Mouse (Mus musculus): ENCODE data around the gene Ptprd. TPM values are rescaled to one million over a fixed set of nuclear protein-coding genes. Genes with fewer than 3 reads are reported as not detected.

The Ptprd gene
- polyA plus RNA-seq, 1 experiment = 104 TPM

DNA sequence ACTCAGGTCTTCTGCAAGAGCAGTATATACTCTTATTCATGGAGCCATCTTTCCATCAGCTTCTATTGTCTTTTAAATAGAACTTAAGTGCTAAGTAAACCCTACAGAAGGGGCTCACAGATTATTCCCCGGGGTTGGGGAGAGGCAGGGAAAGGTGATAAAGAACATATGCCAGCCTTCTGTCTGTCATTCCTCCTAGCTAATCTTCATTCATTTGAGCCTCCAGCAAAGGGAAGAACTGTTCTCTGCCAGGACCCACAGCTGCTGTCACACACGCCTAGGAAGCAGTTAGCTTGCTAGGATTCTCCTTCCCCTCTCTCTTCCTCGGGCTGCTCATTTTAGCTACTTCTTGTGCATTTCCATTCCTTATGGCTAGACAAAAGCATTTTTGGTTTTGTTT lies 2205.0 kb downstream of the Ptprd start:
- DNase-seq (ENCODE audit: extremely low spot score in 1 of 2, low spot score in 1 of 2) = peak in 1 of 2 experiments; percentile 19

DNA sequence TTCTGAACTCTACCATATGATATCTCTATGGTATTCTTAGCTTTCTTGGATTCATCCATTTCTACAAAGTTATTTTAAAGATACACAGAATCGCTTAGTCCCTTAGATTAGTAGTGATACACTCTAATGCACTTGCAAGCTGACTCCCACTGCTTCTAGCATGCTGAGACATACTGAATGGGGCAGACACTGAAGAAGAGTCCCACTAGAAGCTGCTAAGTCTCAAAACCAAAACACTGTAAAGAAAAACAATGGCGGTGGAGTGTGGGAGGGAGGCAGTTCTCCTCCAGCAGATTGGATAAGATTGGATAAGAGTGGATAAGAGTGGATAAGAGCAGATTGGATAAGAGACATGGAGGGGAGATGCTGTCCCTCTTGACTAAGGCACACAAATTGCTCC lies 2207.6 kb downstream of the Ptprd start:
- DNase-seq (ENCODE audit: extremely low spot score in 1 of 2, low spot score in 1 of 2) = no peak

DNA sequence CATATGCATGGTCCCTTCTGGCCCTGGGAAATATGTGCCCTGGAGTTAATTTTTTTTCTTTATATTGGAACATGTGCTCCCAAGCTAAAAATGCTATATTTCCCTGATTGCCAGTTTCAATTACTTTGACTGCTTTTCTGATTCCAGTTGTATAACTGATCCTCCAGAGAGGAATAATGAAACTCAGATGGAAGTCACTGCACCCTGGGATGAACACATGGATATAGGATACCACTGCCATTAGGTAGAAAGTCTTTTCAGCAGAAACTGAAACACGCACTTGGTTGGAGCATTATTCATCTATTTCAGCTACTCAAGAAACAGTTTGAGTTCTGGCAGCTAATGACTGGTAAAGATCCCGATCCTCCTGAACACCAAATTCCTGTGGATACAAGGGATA lies 2211.5 kb downstream of the Ptprd start:
- no peak for DNase-seq (ENCODE audit: extremely low spot score in 1 of 2, low spot score in 1 of 2)

- no peak for DNase-seq (ENCODE audit: extremely low spot score in 1 of 2, low spot score in 1 of 2)
Measured at GRCm38 (mm10) chr4:75995841-75996240, 2215.9 kb downstream of the Ptprd start.

DNA sequence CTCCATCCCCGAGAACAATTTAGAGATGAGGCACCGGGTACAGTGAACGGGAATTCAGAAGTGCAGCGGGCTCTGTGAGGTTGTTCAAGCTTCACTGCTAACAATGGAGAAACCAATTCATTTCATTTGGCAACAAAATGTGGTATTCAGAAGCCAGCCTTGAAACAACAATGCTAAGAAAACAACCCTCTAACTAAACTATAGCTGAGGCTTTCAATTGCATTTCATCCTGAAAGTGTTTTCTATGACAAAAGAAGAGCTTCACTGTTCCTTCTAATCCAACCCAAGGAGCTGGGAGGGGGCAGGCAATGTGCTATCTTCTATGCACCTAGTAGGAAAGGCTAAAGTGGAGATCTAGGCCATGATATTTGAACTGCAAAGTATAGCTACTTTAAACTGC lies 2217.2 kb downstream of the Ptprd start:
- no peak for DNase-seq (ENCODE audit: extremely low spot score in 1 of 2, low spot score in 1 of 2)

- no peak for DNase-seq (ENCODE audit: extremely low spot score in 1 of 2, low spot score in 1 of 2)
Measured at GRCm38 (mm10) chr4:75993092-75993491, 2218.7 kb downstream of the Ptprd start.

- no peak for DNase-seq (ENCODE audit: extremely low spot score in 1 of 2, low spot score in 1 of 2)
Measured at GRCm38 (mm10) chr4:75991621-75992245, 2220.0 kb downstream of the Ptprd start.

GRCm38 (mm10) chr4:75974728-75975127 lies 2237.0 kb downstream of the Ptprd start:
- no peak for DNase-seq (ENCODE audit: extremely low spot score in 1 of 2, low spot score in 1 of 2)

GRCm38 (mm10) chr4:75973322-75973721 lies 2238.4 kb downstream of the Ptprd start:
- DNase-seq (ENCODE audit: extremely low spot score in 1 of 2, low spot score in 1 of 2) = no peak

DNA sequence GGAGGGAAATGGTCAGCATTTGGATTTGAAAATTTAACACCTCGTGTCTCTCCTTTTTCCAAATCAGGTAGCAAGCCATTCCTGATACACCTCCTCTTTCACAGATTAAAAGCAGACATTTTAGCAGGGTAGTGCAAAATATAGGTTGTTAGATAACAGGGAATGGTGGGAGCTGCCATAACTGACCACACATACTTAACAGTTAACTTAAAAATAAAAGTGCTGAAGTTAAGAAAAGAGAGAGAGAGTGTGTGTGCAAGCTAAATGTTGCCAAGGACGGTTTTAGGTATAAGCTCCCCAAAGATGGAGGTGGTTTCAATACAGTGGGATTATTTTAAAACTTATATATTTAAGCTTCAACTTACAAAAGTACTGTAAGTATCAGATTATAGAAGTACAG lies 2241.8 kb downstream of the Ptprd start:
- DNase-seq (ENCODE audit: extremely low spot score in 1 of 2, low spot score in 1 of 2) = no peak

GRCm38 (mm10) chr4:75968618-75969017 lies 2243.1 kb downstream of the Ptprd start:
- no peak for DNase-seq (ENCODE audit: extremely low spot score in 1 of 2, low spot score in 1 of 2)

DNA sequence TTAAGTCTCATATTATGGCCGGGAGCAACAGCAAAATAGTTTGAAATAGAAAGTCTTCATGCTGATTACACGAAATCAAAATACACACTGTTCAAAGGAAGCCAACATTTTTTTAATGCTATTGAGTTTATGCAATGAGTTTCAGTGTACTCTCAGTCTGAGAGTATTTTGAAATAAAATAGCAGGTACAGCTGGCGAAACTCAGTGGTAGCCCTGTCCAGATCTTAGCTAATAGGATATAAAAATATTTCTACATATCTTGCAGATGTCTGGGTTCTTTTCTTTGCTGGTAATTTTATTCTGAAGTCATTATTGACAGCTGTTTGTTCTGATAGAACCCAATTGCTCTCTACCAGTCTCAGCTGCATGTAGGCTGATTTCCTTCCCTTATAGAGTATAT lies 2246.0 kb downstream of the Ptprd start:
- DNase-seq (ENCODE audit: extremely low spot score in 1 of 2, low spot score in 1 of 2) = no peak

DNA sequence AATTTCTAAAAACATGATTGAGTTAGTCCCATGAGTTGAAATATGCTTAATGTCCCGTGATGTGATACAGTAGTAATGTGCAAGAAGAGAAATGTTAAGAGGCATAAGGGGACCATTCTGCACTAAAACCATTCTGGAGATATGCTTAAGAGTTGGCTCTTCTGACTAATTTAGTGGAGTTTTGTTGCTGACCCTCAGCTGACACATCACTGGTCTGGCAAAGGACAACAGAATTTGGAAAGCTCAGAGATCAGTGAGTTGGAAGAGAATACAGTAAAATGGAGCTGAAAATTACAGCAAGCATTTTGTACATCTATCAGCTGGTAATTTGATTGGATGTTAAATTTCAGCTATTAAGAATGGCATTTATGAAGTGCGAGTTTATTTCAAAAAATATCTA lies 2248.8 kb downstream of the Ptprd start:
- DNase-seq (ENCODE audit: extremely low spot score in 1 of 2, low spot score in 1 of 2) = no peak

DNA sequence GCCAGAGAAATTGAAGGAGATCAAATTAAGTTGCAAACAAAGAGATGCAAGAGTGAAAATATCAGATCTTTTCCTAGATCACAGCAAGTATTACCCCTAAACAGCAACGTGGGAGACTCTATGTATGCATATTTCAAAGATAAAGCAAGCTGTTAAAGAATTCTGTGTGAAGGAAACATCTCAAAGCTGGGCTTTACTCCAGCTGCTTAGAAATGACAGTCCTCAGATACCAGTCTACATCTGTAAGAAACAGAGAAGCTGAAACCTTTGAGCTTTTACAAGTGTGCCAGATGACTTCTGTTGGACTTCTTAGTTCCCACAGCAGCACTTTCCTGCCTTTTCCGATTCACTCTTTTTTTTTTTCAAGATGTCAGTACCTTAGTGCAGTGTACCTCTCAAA lies 2249.9 kb downstream of the Ptprd start:
- no peak for DNase-seq (ENCODE audit: extremely low spot score in 1 of 2, low spot score in 1 of 2)

- no peak for DNase-seq (ENCODE audit: extremely low spot score in 1 of 2, low spot score in 1 of 2)
Measured at GRCm38 (mm10) chr4:75953349-75954060, 2258.3 kb downstream of the Ptprd start.

GRCm38 (mm10) chr4:75950582-75950981 lies 2261.2 kb downstream of the Ptprd start:
- no peak for DNase-seq (ENCODE audit: extremely low spot score in 1 of 2, low spot score in 1 of 2)

DNA sequence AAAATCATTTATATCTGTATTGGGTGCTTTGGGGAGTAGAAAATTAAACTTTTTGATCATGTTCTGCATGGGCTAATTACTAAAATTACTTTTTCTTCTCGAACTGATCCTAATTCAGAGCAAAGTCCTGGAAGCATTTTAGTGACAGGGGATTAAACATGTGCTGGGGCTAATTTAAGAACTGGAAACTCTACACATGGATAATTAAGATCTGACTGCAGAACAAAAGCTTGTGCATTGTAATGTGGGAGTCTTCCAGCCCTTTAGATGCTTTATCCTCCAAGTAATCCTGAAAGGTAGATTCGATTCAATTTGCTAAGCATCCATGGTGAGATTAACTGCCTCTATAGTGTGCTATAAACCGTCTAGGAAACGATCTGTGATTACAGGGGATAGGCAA lies 2316.9 kb downstream of the Ptprd start:
- DNase-seq (ENCODE audit: extremely low spot score in 1 of 2, low spot score in 1 of 2) = no peak

All from frontal cortex, adult 2 months (tissue).